23 mouse cellular contexts compared by ENCODE assay signal in genomic region chr4:41151186-41151585, GRCm38 (mm10). TPM values are rescaled to one million over a fixed set of nuclear protein-coding genes. Genes with fewer than 3 reads are reported as not detected.
"Had no signal": no experiment of that assay in that cellular context is flagged by ENCODE, and none has a peak within 500 bp of the region (broad histone marks: within the 10 kb centered on the region; RNA-seq: fewer than 3 reads in every experiment).

No protein-coding gene starts in this region.

- H3K27me3 ChIP-seq: liver, embryonic 15.5 days; lung, embryonic 15.5 days; midbrain, embryonic 12.5 days; neural tube, embryonic 13.5 days; neural tube, embryonic 15.5 days had no signal

- H3K4me2 ChIP-seq: liver, embryonic 15.5 days; lung, embryonic 15.5 days; midbrain, embryonic 12.5 days; neural tube, embryonic 13.5 days; neural tube, embryonic 15.5 days had no signal

- ATAC-seq: liver, postnatal 0 days; lung, postnatal 0 days; midbrain, embryonic 16.5 days had no signal

- H3K4me1 ChIP-seq: lung, embryonic 15.5 days; midbrain, embryonic 12.5 days had no signal

- H3K27ac ChIP-seq: liver, embryonic 15.5 days; lung, embryonic 15.5 days; macrophage; midbrain, embryonic 12.5 days; neural tube, embryonic 13.5 days; neural tube, embryonic 15.5 days had no signal

- H3K36me3 ChIP-seq: lung, embryonic 15.5 days; neural tube, embryonic 15.5 days had no signal

- H3K9me3 ChIP-seq: liver, embryonic 15.5 days; lung, embryonic 15.5 days; midbrain, embryonic 12.5 days; neural tube, embryonic 13.5 days; neural tube, embryonic 15.5 days had no signal

- H3K9ac ChIP-seq: liver, embryonic 15.5 days; liver, postnatal 0 days; lung, embryonic 15.5 days; midbrain, embryonic 12.5 days; neural tube, embryonic 13.5 days; neural tube, embryonic 15.5 days had no signal

- DNase-seq: liver, postnatal 0 days; lung, adult 2 months; lung, postnatal 14 days; lung, postnatal 36 days; midbrain, embryonic 14.5 days; retina, postnatal 1 day; right cerebral cortex, adult 18-20 months; right cerebral cortex, postnatal 25 days; right cerebral cortex, postnatal 4 days; spleen, adult 18-20 months; thymus, adult 18-20 months; thymus, postnatal 14 days; thymus, postnatal 36 days had no signal

- H3K4me3 ChIP-seq: liver, embryonic 15.5 days; lung, embryonic 15.5 days; midbrain, embryonic 12.5 days; myocyte; neural tube, embryonic 13.5 days; neural tube, embryonic 15.5 days had no signal

RNA-seq across cellular contexts. Expression of gene Aqp3, which starts 53.2 kb away (rescaled TPM):
- total RNA-seq: megakaryocyte progenitor cell, adult 5-6 weeks had no signal
- polyA plus RNA-seq: macrophage; midbrain, embryonic 14.5 days; myocyte; neural tube, embryonic 15.5 days had no signal
